Mouse (Mus musculus): ENCODE measurements around the gene Rpf2. TPM values are rescaled to one million over a fixed set of nuclear protein-coding genes. Genes with fewer than 3 reads are reported as not detected.

Rpf2 gene
- polyA plus RNA-seq, 1 experiment from 2014 or later: 40.5 TPM

GRCm38 (mm10) chr10:40212443-40213169 is 34.2 kb downstream of the Rpf2 start:
- DNase-seq (ENCODE audit: low read depth, low spot score) (peak; percentile 50), ATAC-seq (peak; percentile 71)
- ChIA-PET CTCF (interaction anchor here (0.7 to 5.3 kb wide), 36 partner anchors 8 to 314 kb away, joined by 3 to 138 read pairs (median 4); partner anchors contain the start of genes Mfsd4b1, Mfsd4b3 and Mfsd4b4), POLR2A (interaction anchor here (0.8 to 1.4 kb wide), 2 partner anchors 12 to 33 kb away, joined by 3 to 5 read pairs; no protein-coding TSS in a partner anchor)
- TF ChIP-seq CTCF (IDR thresholded peaks at IDR 0.05): peak; percentile 99
- in situ Hi-C loops (cut with MboI; ENCODE audit: low pct_unique_long_range_greater_than_20kb): loop anchor here (5.0 kb wide), 2 partner anchors 155 to 255 kb away; no protein-coding TSS in a partner anchor
- H3K27me3 ChIP-seq: no peaks in the 10 kb centered on the region

GRCm38 (mm10) chr10:40195001-40195400 is 51.8 kb downstream of the Rpf2 start:
- in situ Hi-C loops (cut with MboI; ENCODE audit: low pct_unique_long_range_greater_than_20kb): loop anchor here (25.0 kb wide), 1 partner anchor 1008 kb away; no protein-coding TSS in a partner anchor
- ChIA-PET CTCF (no interaction called here), POLR2A (no interaction called here)
- DNase-seq (ENCODE audit: low read depth, low spot score): no peak
- no peak for ATAC-seq
- no peaks in the 10 kb centered on the region for H3K27me3 ChIP-seq
- no peak for TF ChIP-seq CTCF (IDR thresholded peaks at IDR 0.05)

- no peak for DNase-seq (ENCODE audit: low read depth, low spot score)
- ChIA-PET CTCF (no interaction called here), POLR2A (no interaction called here)
- no peak for TF ChIP-seq CTCF (IDR thresholded peaks at IDR 0.05)
- no peaks in the 10 kb centered on the region for H3K27me3 ChIP-seq
- in situ Hi-C loops (cut with MboI; ENCODE audit: low pct_unique_long_range_greater_than_20kb): loop anchor here (25.0 kb wide), 1 partner anchor 1005 kb away; no protein-coding TSS in a partner anchor
- ATAC-seq: no peak
Measured at GRCm38 (mm10) chr10:40192010-40192935, 54.6 kb downstream of the Rpf2 start.

GRCm38 (mm10) chr10:40191338-40191979 is 55.4 kb downstream of the Rpf2 start:
- no peak for TF ChIP-seq CTCF (IDR thresholded peaks at IDR 0.05)
- ATAC-seq (no peak), DNase-seq (ENCODE audit: low read depth, low spot score) (no peak)
- POLR2A ChIA-PET: no interaction called here
- in situ Hi-C loops (cut with MboI; ENCODE audit: low pct_unique_long_range_greater_than_20kb): loop anchor here (25.0 kb wide), 1 partner anchor 1004 kb away; no protein-coding TSS in a partner anchor
- CTCF ChIA-PET: interaction anchor here (0.6 kb wide), 1 partner anchor 20 kb away, joined by 3 read pairs; no protein-coding TSS in a partner anchor
- no peaks in the 10 kb centered on the region for H3K27me3 ChIP-seq

GRCm38 (mm10) chr10:40190871-40191270 is 56.0 kb downstream of the Rpf2 start:
- DNase-seq (ENCODE audit: low read depth, low spot score): no peak
- in situ Hi-C loops (cut with MboI; ENCODE audit: low pct_unique_long_range_greater_than_20kb): loop anchor here (25.0 kb wide), 1 partner anchor 1004 kb away; no protein-coding TSS in a partner anchor
- no peaks in the 10 kb centered on the region for H3K27me3 ChIP-seq
- POLR2A ChIA-PET: no interaction called here
- CTCF ChIA-PET: interaction anchor here (0.6 kb wide), 1 partner anchor 21 kb away, joined by 3 read pairs; no protein-coding TSS in a partner anchor
- TF ChIP-seq CTCF (IDR thresholded peaks at IDR 0.05): peak; percentile 39
- ATAC-seq: no peak

GRCm38 (mm10) chr10:40189689-40190088 is 57.1 kb downstream of the Rpf2 start:
- in situ Hi-C loops (cut with MboI; ENCODE audit: low pct_unique_long_range_greater_than_20kb): loop anchor here (25.0 kb wide), 1 partner anchor 1002 kb away; no protein-coding TSS in a partner anchor
- POLR2A ChIA-PET: no interaction called here
- no peak for ATAC-seq

GRCm38 (mm10) chr10:40188831-40189230 is 58.0 kb downstream of the Rpf2 start:
- DNase-seq (ENCODE audit: low read depth, low spot score) (no peak), ATAC-seq (no peak)
- no peak for TF ChIP-seq CTCF (IDR thresholded peaks at IDR 0.05)
- no peaks in the 10 kb centered on the region for H3K27me3 ChIP-seq
- POLR2A ChIA-PET: interaction anchor here (0.7 kb wide), 1 partner anchor 47 kb away, joined by 3 read pairs; no protein-coding TSS in a partner anchor
- CTCF ChIA-PET: interaction anchor here (1.1 kb wide), 1 partner anchor 10 kb away, joined by 4 read pairs; no protein-coding TSS in a partner anchor
- in situ Hi-C loops (cut with MboI; ENCODE audit: low pct_unique_long_range_greater_than_20kb): loop anchor here (25.0 kb wide), 1 partner anchor 1002 kb away; no protein-coding TSS in a partner anchor

More at GRCm38 (mm10) chr10:40189689-40190088, 57.1 kb downstream of the Rpf2 start:
- no peak for DNase-seq (ENCODE audit: low read depth, low spot score)
- H3K27me3 ChIP-seq: no peaks in the 10 kb centered on the region
- CTCF ChIA-PET: no interaction called here
- TF ChIP-seq CTCF (IDR thresholded peaks at IDR 0.05): no peak

GRCm38 (mm10) chr10:40185956-40186355 is 60.9 kb downstream of the Rpf2 start:
- CTCF ChIA-PET: no interaction called here
- DNase-seq (ENCODE audit: low read depth, low spot score) (no peak), ATAC-seq (no peak)
- no peaks in the 10 kb centered on the region for H3K27me3 ChIP-seq
- in situ Hi-C loops (cut with MboI; ENCODE audit: low pct_unique_long_range_greater_than_20kb): loop anchor here (25.0 kb wide), 1 partner anchor 999 kb away; no protein-coding TSS in a partner anchor
- TF ChIP-seq CTCF (IDR thresholded peaks at IDR 0.05): no peak
- POLR2A ChIA-PET: no interaction called here

GRCm38 (mm10) chr10:40180011-40180410 is 66.8 kb downstream of the Rpf2 start:
- ATAC-seq (no peak), DNase-seq (ENCODE audit: low read depth, low spot score) (no peak)
- in situ Hi-C loops (cut with MboI; ENCODE audit: low pct_unique_long_range_greater_than_20kb): loop anchor here (25.0 kb wide), 1 partner anchor 993 kb away; no protein-coding TSS in a partner anchor
- H3K27me3 ChIP-seq: no peaks in the 10 kb centered on the region
- ChIA-PET POLR2A (interaction anchor here (0.7 kb wide), 1 partner anchor 33 kb away, joined by 3 read pairs; no protein-coding TSS in a partner anchor), CTCF (interaction anchor here (1.6 kb wide), 1 partner anchor 115 kb away, joined by 4 read pairs; no protein-coding TSS in a partner anchor)
- TF ChIP-seq CTCF (IDR thresholded peaks at IDR 0.05): no peak
